Mouse (Mus musculus) frontal cortex, adult 2 months (tissue): ENCODE measurements around the gene Krt7. TPM values are rescaled to one million over a fixed set of nuclear protein-coding genes. Genes with fewer than 3 reads are reported as not detected.

Experiments
- polyA plus RNA-seq: library from polyadenylated mRNA; depleted of rRNA; stranded (reverse); fragments of >200 nt; gene quantifications from 2 replicates; pipeline ENCODE4 v1.2.3, GENCODE M21; 2012; rRNA removed

Krt7 gene
- polyA plus RNA-seq, 1 experiment = 0.34 TPM

Other genes starting within 250 kb of the Krt7 start
- gene Acvr1b, start 237.0 kb upstream of the Krt7 start, polyA plus RNA-seq = 68.4 and 68.6 TPM in 2 replicates
- gene Grasp, start 186.9 kb upstream of the Krt7 start, polyA plus RNA-seq = 43.9 and 53.5 TPM in 2 replicates
- gene Nr4a1, start 156.8 kb upstream of the Krt7 start, polyA plus RNA-seq = 80.9 and 169 TPM in 2 replicates
- gene Atg101, start 126.8 kb upstream of the Krt7 start, polyA plus RNA-seq = 50.2 and 58.3 TPM in 2 replicates
- gene 6030408B16Rik, start 117.8 kb upstream of the Krt7 start, polyA plus RNA-seq = 0.27 and 0.52 TPM in 2 replicates
- 2.0 and 3.3 TPM in 2 replicates for gene Krt80, start 40.9 kb upstream of the Krt7 start, polyA plus RNA-seq
- gene Krt87, start 27.8 kb downstream of the Krt7 start, polyA plus RNA-seq = 0.10 and 0.13 TPM in 2 replicates
- not detected in 2 replicates for gene Krt88, start 36.7 kb downstream of the Krt7 start, polyA plus RNA-seq
- gene Krt81, start 52.7 kb downstream of the Krt7 start, polyA plus RNA-seq = not detected in 2 replicates
- 0.10 TPM in 1 of 2 replicates, not detected in the other for gene Krt86, start 62.4 kb downstream of the Krt7 start, polyA plus RNA-seq
- not detected in 2 replicates for gene Krt83, start 80.5 kb downstream of the Krt7 start, polyA plus RNA-seq
- gene Gm49425, start 106.2 kb downstream of the Krt7 start, polyA plus RNA-seq = not detected in 2 replicates
- 0.06 TPM in 1 of 2 replicates, not detected in the other for gene Krt84, start 121.8 kb downstream of the Krt7 start, polyA plus RNA-seq
- gene Krt82, start 139.6 kb downstream of the Krt7 start, polyA plus RNA-seq = not detected in 2 replicates
- 0.08 and 0.10 TPM in 2 replicates for gene Krt90, start 151.9 kb downstream of the Krt7 start, polyA plus RNA-seq
- not detected in 2 replicates for gene Krt75, start 162.9 kb downstream of the Krt7 start, polyA plus RNA-seq
- not detected in 2 replicates for gene Gm5414, start 217.1 kb downstream of the Krt7 start, polyA plus RNA-seq
- not detected in 2 replicates for gene Gm5478, start 236.3 kb downstream of the Krt7 start, polyA plus RNA-seq